Mouse (Mus musculus) mesoderm, embryonic 11.5 days (tissue): Measurements from ENCODE around the gene Cdk6.
"Not testable (repeated sequence)": the region's sequence is repeated elsewhere in the genome, so short reads cannot be mapped to it uniquely, and the experiment has no call there.

Experiments used
- DNase-seq: peaks from one replicate; pipeline ENCODE4 v3.0.0-alpha.2; 2012; ENCODE audit warnings: low read depth, low spot score

Cdk6 gene

DNA sequence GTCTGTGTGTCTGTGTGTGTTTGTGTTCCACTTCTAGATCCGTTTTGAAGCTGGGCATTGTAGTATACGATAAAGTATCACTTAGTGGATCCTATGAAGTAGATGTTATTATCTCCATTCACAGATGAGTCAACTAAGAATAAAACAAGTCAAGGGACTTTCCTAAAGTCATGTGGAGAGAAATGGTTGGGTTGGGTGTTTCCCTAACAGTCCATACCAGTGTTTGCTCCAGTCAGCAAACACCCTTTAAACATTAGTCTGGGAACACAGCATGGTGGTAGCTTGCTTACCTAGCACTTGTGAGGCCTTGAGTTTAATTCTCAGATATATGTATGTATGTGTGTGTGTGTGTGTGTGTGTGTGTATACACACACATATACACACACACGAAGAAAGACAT, 168.2 kb downstream of the Cdk6 start:
- DNase-seq: no peak

DNA sequence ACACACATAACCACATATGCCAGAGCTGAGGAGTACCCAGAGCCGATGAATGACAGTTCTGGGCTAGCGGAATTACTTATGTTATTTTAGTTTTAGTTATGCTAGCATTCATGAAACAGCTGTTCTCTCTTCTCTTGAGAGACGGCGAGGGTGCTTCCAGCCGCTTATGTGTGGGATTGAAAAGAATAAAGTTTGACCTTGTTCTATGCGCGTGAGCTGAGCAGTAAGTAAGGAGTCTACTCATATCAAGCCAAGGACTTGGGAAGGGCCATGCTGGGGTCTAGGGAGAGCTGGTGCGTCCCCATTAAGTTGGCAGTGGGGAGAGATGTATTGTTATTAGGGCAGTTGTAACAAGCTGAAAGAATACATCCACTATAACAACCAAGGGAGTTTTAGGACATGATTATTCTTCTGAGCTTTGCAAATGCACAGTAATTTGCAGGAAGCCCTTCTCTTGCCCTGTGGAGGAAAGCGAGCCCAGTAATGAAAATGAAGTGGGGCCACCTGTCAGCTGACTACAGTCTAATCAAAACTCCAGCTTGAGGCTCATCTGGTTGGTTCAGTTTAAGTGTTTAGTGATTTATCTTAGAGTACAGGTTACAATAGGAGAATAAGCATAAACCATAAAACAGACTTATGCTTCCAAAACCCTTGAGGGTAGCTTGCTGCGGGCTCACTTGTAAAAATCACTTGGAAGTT, 170.0 kb downstream of the Cdk6 start:
- DNase-seq: no peak

GRCm38 (mm10) chr5:3512584-3512983, 171.3 kb downstream of the Cdk6 start:
- no peak for DNase-seq

GRCm38 (mm10) chr5:3514901-3515311, 173.6 kb downstream of the Cdk6 start:
- DNase-seq: no peak

- no peak for DNase-seq
Observed at GRCm38 (mm10) chr5:3515477-3515876, 174.2 kb downstream of the Cdk6 start.

DNA sequence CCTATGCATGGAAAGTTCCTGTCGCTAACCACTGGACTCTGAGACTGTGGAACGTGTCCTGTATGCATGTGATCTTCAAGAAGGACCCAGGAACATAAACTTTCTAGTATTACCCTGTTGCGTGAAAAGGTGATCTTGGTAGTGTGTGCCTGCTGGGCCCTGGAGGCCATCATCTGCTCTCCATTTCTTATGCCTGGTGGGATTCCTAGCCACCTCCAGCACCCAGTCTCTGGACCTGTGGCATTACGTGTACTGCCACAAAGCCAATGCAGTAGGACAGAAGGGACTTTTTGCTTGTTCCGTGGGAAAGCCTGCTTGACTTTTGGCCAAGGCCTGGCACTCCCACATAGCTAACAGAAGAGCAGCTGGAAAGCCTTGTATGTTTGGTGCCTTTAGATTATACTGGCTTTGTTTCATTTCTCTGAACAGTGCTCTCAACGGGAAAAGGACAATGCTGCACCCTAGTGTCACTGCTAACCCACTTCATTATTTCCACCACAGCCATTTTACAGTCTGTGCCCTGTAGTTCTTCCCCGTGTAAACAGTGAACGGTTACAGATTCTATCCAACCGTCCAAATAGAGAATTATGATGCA, 175.3 kb downstream of the Cdk6 start:
- no peak for DNase-seq

GRCm38 (mm10) chr5:3520493-3521359, 179.4 kb downstream of the Cdk6 start:
- DNase-seq: no peak

- DNase-seq: no peak
Observed at GRCm38 (mm10) chr5:3521741-3522140, 180.5 kb downstream of the Cdk6 start.

- DNase-seq: no peak
Observed at GRCm38 (mm10) chr5:3522826-3523225, 181.5 kb downstream of the Cdk6 start.

DNA sequence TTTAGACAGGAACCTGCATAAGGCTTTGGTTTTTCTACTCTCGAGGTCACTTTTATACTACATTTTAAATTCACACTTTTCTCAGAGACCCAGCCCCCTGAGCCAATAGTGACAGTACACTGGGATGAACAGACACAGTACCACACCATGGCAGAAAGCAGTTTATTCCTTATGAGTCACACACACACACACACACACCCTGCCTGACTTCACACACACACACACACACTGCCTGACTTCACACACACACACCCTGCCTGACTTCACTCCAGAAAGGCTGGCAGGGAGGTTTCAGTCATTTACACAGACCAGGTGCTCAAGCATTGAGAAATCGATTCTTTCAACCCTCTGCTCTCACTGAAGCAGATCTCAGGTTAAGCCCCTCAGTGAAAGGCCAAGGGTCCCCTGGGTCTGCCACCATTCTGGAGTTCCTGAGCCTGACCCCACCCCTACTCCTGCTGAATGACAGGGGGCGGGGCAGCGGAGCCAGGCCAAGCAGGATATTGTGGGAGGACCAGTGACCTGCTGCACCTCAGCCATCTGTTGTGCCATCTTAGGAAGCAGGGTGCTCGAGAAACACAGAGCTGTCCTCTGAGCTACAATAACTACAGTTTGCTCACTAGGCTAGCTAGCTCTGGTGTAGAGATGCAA, 185.9 kb downstream of the Cdk6 start:
- DNase-seq: peak; percentile 52

GRCm38 (mm10) chr5:3529585-3530189, 188.4 kb downstream of the Cdk6 start:
- DNase-seq: no peak

- not testable (repeated sequence) for DNase-seq
Observed at GRCm38 (mm10) chr5:3532048-3532447, 190.8 kb downstream of the Cdk6 start.

DNA sequence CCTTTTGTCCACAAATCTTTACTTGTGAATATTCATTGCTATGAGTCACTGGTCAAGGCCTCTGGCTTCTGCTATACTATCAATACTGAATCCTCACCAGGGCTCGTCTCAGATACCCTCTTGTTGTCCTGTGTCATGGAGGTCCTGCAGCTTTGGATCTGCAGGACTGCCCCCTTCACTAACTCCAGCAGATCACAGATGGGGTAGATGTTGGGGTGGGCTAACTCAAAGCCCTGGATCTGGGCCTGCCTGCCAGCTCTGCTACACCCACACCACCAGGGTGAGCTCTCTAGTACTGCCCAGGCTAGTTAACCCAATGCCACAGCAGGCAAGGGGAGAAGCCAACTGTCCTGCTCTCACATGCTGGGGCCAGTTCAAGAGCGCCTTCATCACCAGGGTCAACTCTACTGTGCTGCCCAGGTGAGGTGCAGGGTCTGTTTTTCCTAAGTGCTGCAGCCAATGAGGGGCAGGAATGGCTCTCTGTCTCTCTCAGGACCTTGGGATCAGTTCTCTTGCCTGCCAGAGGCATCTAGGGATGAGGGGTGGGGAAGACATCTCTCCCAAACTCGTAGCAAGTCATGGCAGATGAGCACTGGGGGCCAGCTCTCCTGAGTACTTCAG, 195.4 kb downstream of the Cdk6 start:
- no peak for DNase-seq

- DNase-seq: no peak
Observed at GRCm38 (mm10) chr5:3538505-3539472, 197.5 kb downstream of the Cdk6 start.

DNA sequence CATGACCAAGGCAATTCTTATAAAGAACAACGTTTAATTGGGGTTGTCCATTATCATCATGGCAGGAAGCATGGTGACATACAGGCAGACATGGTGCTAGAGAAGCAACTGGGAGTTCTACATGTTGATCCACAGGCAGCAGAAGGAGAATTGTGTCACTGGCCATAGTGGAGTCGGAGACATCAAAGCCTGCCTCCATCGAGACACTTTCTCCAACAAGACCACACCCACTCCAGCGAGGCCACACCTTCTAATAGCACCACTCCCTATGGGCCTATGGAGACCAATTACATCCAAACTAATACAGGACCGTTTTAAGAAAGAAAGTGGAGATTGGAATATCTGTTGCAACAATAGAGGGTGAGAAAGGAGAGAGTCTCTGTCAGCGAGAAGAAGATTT, 200.6 kb downstream of the Cdk6 start:
- no peak for DNase-seq

- peak; percentile 96 for DNase-seq
Observed at GRCm38 (mm10) chr5:3543629-3544479, 202.6 kb downstream of the Cdk6 start, which contains the start of gene Fam133b. TSS of gene Fam133b (plus strand) at chr5:3543833.

DNA sequence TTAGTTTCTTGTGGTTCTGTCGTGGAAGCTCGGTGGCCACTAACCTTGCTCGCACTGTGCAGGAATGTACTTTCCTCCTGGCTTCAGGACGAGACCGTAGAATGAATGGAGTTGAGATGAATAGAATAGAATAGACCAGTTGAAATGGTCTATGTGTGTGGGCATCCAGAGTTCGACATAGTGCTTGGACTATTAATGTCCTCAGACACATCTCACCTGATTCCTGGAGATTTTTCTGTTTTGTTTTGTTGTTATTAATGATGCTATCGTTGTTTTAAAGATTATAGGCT, 203.1 kb downstream of the Cdk6 start:
- no peak for DNase-seq

DNA sequence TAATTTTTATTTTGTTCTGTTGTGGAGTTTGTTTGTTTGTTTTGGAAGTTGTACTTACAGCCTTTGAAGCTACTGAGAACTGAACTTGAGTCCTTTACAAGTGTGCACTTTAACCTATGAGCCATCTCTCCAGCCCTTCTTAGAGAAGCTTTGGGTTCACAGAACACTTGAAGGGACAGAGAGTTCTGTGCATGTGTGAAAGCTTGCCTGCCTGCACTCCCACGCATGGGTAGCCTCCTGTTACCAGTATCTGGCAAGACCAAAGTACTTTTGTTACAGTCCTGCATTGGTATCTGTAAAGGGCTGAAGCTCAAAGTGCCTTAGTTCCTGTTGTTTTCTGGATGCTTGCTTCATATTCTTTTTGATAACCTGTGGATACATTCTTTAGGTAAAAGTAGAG, 204.9 kb downstream of the Cdk6 start:
- DNase-seq: no peak

DNA sequence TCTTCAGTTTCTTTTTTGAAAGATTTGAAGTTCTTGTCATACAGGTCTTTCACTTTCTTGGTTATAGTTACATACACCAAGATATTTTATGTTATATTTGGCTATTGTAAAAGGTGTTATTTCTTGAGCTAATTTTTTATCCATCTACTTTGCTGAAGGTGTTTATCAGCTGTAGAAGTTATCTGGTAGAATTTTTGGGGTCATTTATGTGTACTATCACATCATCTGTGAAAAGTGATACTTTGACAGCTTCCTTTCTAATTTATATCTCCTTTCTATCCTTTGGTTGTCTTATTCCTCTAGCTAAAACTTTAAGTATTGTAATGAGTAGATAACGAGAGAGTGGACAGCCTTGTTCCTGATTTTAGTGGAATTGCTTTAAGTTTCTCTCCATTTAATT, 210.2 kb downstream of the Cdk6 start:
- DNase-seq: no peak
